Mouse (Mus musculus): ENCODE results near the gene Smcr8. TPM values are rescaled to one million over a fixed set of nuclear protein-coding genes. Genes with fewer than 3 reads are reported as not detected.

Smcr8 gene
- total RNA-seq, 2 experiments from 2014 or later = 14.8 to 29.0 TPM

GRCm38 (mm10) chr11:60836897-60837296 lies 59.6 kb downstream of the Smcr8 start:
- no peak for ATAC-seq (replicated peaks; ENCODE audit: poor library complexity, severe bottlenecking)

Other genes with a start within 250 kb of the Smcr8 start
- gene Alkbh5, start 241.1 kb upstream of the Smcr8 start, total RNA-seq (2014; fragmentation: Nextera tagmentation) = 24.3 and 27.9 TPM in 2 replicates
- 24.9 and 31.7 TPM in 2 replicates for gene Alkbh5, start 241.1 kb upstream of the Smcr8 start, total RNA-seq (2017)
- gene Llgl1, start 77.8 kb upstream of the Smcr8 start, total RNA-seq (2014; fragmentation: Nextera tagmentation) = 11.2 and 11.8 TPM in 2 replicates
- gene Llgl1, start 77.8 kb upstream of the Smcr8 start, total RNA-seq (2017) = 3.2 TPM in 2 replicates
- gene Flii, start 50.3 kb upstream of the Smcr8 start, total RNA-seq (2014; fragmentation: Nextera tagmentation) = 50.5 and 55.7 TPM in 2 replicates
- 135 and 142 TPM in 2 replicates for gene Flii, start 50.3 kb upstream of the Smcr8 start, total RNA-seq (2017)
- gene Mief2, start 49.1 kb upstream of the Smcr8 start, total RNA-seq (2014; fragmentation: Nextera tagmentation) = 4.1 and 6.4 TPM in 2 replicates
- 4.4 and 4.7 TPM in 2 replicates for gene Mief2, start 49.1 kb upstream of the Smcr8 start, total RNA-seq (2017)
- 17.7 and 25.5 TPM in 2 replicates for gene Top3a, start 159 bp upstream of the Smcr8 start, total RNA-seq (2014; fragmentation: Nextera tagmentation)
- gene Top3a, start 159 bp upstream of the Smcr8 start, total RNA-seq (2017) = 23.8 and 28.9 TPM in 2 replicates
- 49.9 and 84.1 TPM in 2 replicates for gene Shmt1, start 34.2 kb downstream of the Smcr8 start, total RNA-seq (2014; fragmentation: Nextera tagmentation)
- gene Shmt1, start 34.2 kb downstream of the Smcr8 start, total RNA-seq (2017) = 135 and 162 TPM in 2 replicates
- 11.2 and 14.8 TPM in 2 replicates for gene Dhrs7b, start 53.1 kb downstream of the Smcr8 start, total RNA-seq (2014; fragmentation: Nextera tagmentation)
- gene Dhrs7b, start 53.1 kb downstream of the Smcr8 start, total RNA-seq (2017) = 15.4 and 18.2 TPM in 2 replicates
- 31.5 and 35.4 TPM in 2 replicates for gene Tmem11, start 101.7 kb downstream of the Smcr8 start, total RNA-seq (2014; fragmentation: Nextera tagmentation)
- 67.1 and 72.3 TPM in 2 replicates for gene Tmem11, start 101.7 kb downstream of the Smcr8 start, total RNA-seq (2017)
- 1.6 and 4.7 TPM in 2 replicates for gene Natd1, start 137.2 kb downstream of the Smcr8 start, total RNA-seq (2014; fragmentation: Nextera tagmentation)
- gene Natd1, start 137.2 kb downstream of the Smcr8 start, total RNA-seq (2017) = 1.3 and 2.1 TPM in 2 replicates
- 47.0 and 51.2 TPM in 2 replicates for gene Map2k3, start 154.5 kb downstream of the Smcr8 start, total RNA-seq (2014; fragmentation: Nextera tagmentation)
- gene Map2k3, start 154.5 kb downstream of the Smcr8 start, total RNA-seq (2017) = 13.5 and 17.0 TPM in 2 replicates
- not detected in 2 replicates for gene Kcnj12, start 245.0 kb downstream of the Smcr8 start, total RNA-seq (2014; fragmentation: Nextera tagmentation)
- gene Kcnj12, start 245.0 kb downstream of the Smcr8 start, total RNA-seq (2017) = not detected in 2 replicates